Mouse (Mus musculus): ENCODE results near the gene Ccdc28a.

Gene Ccdc28a

GRCm38 (mm10) chr10:18234560-18235401 lies at the start of gene Ccdc28a:
Ccdc28a (minus strand) TSS chr10:18234998.
- in situ Hi-C loops (cut with MboI; ENCODE audit: low sequenced_read_pairs) = no loop called here

- in situ Hi-C loops (cut with MboI; ENCODE audit: low sequenced_read_pairs) = no loop called here
These were observed 49.2 kb upstream of the Ccdc28a start for GRCm38 (mm10) chr10:18283991-18284390.

GRCm38 (mm10) chr10:18276090-18276734 lies 41.4 kb upstream of the Ccdc28a start:
- in situ Hi-C loops (cut with MboI; ENCODE audit: low sequenced_read_pairs) = no loop called here

GRCm38 (mm10) chr10:18251345-18251744 lies 16.5 kb upstream of the Ccdc28a start:
- in situ Hi-C loops (cut with MboI; ENCODE audit: low sequenced_read_pairs) = no loop called here

DNA sequence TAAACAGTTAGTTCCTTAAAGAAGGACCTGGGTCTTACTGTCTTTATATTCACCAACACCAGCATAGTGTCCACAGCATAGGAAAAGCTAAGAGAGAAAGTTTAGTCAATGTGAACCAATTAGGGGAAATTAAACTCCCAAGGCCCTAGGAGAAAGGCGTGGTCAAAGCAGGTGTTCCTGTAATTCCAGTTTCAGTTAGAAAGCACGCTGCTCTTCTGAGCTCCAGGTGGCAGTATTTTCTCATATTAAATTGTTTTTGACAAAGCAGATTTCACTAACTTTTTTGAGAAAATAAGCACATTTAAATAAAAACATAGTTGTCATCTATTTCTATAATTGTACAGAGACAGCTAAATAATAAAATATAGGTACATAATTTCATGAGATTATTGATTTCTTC lies 8.8 kb upstream of the Ccdc28a start:
- in situ Hi-C loops (cut with MboI; ENCODE audit: low sequenced_read_pairs) = no loop called here

DNA sequence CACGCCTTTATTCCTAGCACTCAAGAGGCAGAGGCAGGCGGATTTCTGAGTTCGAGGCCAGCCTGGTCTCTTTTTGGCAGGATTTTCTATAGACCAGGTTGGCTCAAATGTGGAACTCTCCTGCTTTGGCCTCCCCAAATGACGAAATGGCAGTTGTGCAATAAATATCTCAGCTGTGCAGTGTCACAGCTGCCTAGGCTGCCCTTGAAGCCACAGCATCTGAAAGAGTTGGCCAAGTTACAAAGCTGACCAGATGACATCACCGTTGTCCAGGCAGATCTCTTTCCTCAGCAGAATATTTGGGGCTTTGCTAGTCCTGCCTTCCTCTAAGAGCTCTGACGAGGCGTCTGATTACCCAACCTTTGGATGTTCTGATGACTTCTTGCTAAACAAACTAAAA lies 2.4 kb upstream of the Ccdc28a start:
- in situ Hi-C loops (cut with MboI; ENCODE audit: low sequenced_read_pairs) = no loop called here

DNA sequence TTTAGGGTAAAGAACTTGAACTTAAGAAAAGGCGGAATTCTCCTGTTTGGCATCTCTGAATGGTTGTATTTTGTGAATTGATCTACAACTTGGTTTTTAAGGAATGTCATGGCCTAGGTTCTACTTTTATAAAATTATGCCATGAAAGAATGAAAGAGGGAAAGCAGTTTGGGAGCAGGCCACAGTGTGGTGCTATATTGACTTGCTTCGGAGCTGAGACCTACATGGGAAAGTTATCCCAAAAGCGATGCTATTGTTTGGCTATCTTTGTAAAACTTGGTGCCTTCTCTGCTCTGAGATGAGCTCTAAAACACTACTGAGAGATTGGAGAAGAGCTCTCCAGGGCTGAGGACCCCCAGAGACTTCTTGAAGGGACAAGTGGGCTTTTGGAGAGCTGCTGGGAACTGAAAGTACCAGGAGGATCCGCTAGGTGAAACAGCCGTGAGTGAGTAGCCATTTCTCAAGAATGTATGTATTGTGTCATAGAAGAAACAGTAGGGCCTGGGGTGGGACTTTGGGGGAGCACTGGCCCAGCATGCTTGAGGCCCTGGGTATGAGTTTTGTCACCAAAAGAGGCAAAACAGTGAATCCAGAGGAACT lies 1.6 kb upstream of the Ccdc28a start:
- in situ Hi-C loops (cut with MboI; ENCODE audit: low sequenced_read_pairs) = no loop called here

- in situ Hi-C loops (cut with MboI; ENCODE audit: low sequenced_read_pairs) = no loop called here
These were observed 577 bp upstream of the Ccdc28a start for GRCm38 (mm10) chr10:18235402-18235747.

DNA sequence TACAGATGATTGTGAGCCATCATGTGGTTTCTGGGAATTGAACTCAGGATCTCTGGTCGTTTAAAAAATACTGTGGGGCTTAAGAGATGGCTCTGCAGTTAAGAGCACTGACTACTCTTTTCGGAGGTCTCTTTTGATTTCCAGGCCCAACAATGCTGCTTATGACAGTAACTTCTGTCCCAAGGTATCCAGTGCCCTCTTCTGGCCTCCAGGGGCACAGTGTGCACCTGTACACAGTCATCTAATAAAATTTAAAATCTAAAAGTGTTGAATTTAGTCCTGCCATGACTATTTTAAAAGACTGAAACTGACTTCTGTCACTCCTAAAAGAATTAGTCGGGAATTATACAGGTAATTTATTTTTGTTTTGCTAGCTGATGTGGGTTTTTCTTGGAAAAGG lies 907 bp downstream of the Ccdc28a start:
- in situ Hi-C loops (cut with MboI; ENCODE audit: low sequenced_read_pairs) = no loop called here

- in situ Hi-C loops (cut with MboI; ENCODE audit: low sequenced_read_pairs) = no loop called here
These were observed 10.4 kb downstream of the Ccdc28a start for GRCm38 (mm10) chr10:18224386-18224785.

- in situ Hi-C loops (cut with MboI; ENCODE audit: low sequenced_read_pairs) = no loop called here
These were observed 15.4 kb downstream of the Ccdc28a start for GRCm38 (mm10) chr10:18219351-18219750.

- in situ Hi-C loops (cut with MboI; ENCODE audit: low sequenced_read_pairs) = loop anchor here (5.0 kb wide), 1 partner anchor 477 kb away; no protein-coding TSS in a partner anchor
These were observed 20.7 kb downstream of the Ccdc28a start for GRCm38 (mm10) chr10:18214124-18214523.

DNA sequence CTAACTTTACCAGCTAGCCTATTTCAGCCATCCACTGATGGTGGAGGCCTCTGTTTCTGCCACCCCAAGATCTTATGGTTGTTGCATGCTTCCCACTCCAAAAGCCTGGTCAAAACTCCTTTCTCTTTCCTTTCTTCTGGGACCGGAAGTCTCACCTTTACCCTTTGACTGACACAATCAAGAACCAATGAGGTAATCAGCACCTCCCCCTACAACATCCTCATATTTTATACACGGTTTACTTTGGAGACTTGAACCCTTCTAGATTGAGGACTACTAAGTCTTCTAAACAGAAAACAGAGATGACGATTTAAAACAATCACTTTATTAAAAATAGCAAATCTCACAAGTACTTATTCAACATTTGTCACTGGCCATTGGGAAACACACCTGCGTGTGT lies 21.4 kb downstream of the Ccdc28a start:
- in situ Hi-C loops (cut with MboI; ENCODE audit: low sequenced_read_pairs) = loop anchor here (5.0 kb wide), 1 partner anchor 476 kb away; no protein-coding TSS in a partner anchor

- in situ Hi-C loops (cut with MboI; ENCODE audit: low sequenced_read_pairs) = loop anchor here (5.0 kb wide), 1 partner anchor 473 kb away; no protein-coding TSS in a partner anchor
These were observed 24.1 kb downstream of the Ccdc28a start, which contains the start of gene Ect2l for GRCm38 (mm10) chr10:18210726-18211125. Ect2l (minus strand) TSS chr10:18210890.

DNA sequence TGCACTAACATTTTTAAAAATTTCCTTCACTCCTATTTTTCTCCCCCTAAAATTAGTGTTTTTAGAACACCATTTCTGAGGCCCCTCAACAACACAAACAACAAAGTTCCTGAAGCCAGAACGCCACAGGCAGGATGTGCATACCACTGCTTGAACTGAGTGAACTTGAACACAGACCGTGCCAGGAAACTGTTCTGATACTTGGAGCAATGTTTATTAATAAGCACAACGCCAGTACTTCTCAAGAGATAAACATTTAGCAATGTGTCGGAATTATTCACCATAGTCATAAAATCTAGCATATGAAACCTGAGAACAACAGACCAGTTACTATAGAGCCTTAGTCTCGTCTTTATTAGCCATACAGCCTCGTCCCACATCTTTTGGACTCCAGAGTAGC lies 24.7 kb downstream of the Ccdc28a start:
- in situ Hi-C loops (cut with MboI; ENCODE audit: low sequenced_read_pairs) = loop anchor here (5.0 kb wide), 1 partner anchor 473 kb away; no protein-coding TSS in a partner anchor

DNA sequence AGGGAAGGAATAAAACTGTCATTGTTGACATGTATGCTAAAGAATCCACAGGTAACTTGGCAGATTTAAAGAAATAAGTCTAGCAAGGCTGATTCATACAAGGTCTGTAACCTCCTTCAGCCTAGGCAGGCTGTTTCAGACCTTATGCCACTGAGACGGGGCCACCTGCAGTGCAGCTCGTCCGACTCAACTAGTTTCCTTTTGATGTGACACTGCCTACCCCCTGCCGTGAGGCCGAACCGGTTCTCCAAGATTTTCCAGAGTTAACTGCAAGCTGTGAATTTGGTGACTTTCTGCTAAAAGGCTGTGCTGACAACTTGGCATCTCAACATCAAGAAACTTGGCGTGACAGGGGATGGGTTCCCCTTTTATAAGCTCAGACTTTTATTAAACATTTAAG lies 30.7 kb downstream of the Ccdc28a start:
- in situ Hi-C loops (cut with MboI; ENCODE audit: low sequenced_read_pairs) = no loop called here

- in situ Hi-C loops (cut with MboI; ENCODE audit: low sequenced_read_pairs) = no loop called here
These were observed 32.4 kb downstream of the Ccdc28a start for GRCm38 (mm10) chr10:18202401-18202800.

DNA sequence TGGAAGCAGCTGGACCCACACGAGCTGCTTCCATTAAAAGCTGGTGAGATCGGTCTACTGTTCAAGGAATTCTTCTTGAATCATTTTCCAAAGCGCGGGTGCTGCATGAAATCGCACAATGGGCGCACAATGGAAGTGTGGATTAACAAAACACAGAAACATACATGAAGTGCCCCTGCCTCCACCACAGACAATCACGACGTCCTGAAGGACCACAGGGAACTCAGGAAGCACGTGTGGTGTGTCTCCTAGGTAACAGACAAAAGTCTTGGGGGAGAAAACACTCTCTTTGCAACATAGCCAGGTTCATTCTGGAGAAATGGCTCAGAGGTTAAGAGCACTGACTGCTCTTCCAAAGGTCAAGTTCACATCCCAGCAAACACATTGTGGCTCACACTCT lies 34.1 kb downstream of the Ccdc28a start:
- in situ Hi-C loops (cut with MboI; ENCODE audit: low sequenced_read_pairs) = no loop called here

GRCm38 (mm10) chr10:18199919-18200318 lies 34.9 kb downstream of the Ccdc28a start:
- in situ Hi-C loops (cut with MboI; ENCODE audit: low sequenced_read_pairs) = no loop called here

GRCm38 (mm10) chr10:18198286-18199015 lies 36.3 kb downstream of the Ccdc28a start:
- in situ Hi-C loops (cut with MboI; ENCODE audit: low sequenced_read_pairs) = no loop called here
